Mouse (Mus musculus) testis, adult 2 months (tissue): Measurements from ENCODE around the gene Sdhc. TPM values are rescaled to one million over a fixed set of nuclear protein-coding genes. Genes with fewer than 3 reads are reported as not detected.

Experiments
- H3K27ac ChIP-seq: fragments of 200-500 bp; 2 replicates; pipeline ENCODE4 v1.5.1; 2012; ENCODE audit warnings: low read depth, low read length; ENCODE audit not compliant: control insufficient read depth, insufficient read depth
- H3K27me3 ChIP-seq: fragments of 200-500 bp; 2 replicates; pipeline ENCODE4 v1.6.1; 2012; ENCODE audit warnings: mild to moderate bottlenecking, low read length, moderate library complexity; ENCODE audit not compliant: control insufficient read depth, insufficient read depth
- H3K36me3 ChIP-seq: fragments of 200-500 bp; 2 replicates; pipeline ENCODE4 v1.6.1; 2012; ENCODE audit warnings: mild to moderate bottlenecking, low read length; ENCODE audit not compliant: control insufficient read depth, insufficient read depth
- H3K4me1 ChIP-seq: fragments of 200-500 bp; 2 replicates; pipeline ENCODE4 v1.6.1; 2012; ENCODE audit warnings: low read length; ENCODE audit not compliant: control insufficient read depth, insufficient read depth
- H3K4me3 ChIP-seq: fragments of 200-500 bp; 2 replicates; pipeline ENCODE4 v1.5.1; 2012; ENCODE audit warnings: low read depth, mild to moderate bottlenecking, low read length, moderate library complexity, mixed read lengths; ENCODE audit not compliant: control insufficient read depth
- CTCF ChIP-seq: fragments of 200-500 bp; IDR thresholded peaks from 2 replicates; pipeline ENCODE4 v1.5.1; 2012; ENCODE audit warnings: low read depth, mild to moderate bottlenecking, inconsistent platforms, low read length, moderate library complexity; ENCODE audit not compliant: control insufficient read depth, insufficient read depth, insufficient replicate concordance
- POLR2A ChIP-seq: fragments of 200-500 bp; IDR thresholded peaks from 2 replicates; pipeline ENCODE4 v1.6.1; 2012; ENCODE audit warnings: low read depth, mild to moderate bottlenecking, inconsistent platforms, low read length, moderate library complexity; ENCODE audit not compliant: control insufficient read depth
- polyA plus RNA-seq: library from polyadenylated mRNA; depleted of rRNA; stranded (reverse); fragments of >200 nt; gene quantifications from 2 replicates; pipeline ENCODE4 v1.2.3, GENCODE M21; 2012

Sdhc gene
- polyA plus RNA-seq, 1 experiment = 105 TPM

DNA sequence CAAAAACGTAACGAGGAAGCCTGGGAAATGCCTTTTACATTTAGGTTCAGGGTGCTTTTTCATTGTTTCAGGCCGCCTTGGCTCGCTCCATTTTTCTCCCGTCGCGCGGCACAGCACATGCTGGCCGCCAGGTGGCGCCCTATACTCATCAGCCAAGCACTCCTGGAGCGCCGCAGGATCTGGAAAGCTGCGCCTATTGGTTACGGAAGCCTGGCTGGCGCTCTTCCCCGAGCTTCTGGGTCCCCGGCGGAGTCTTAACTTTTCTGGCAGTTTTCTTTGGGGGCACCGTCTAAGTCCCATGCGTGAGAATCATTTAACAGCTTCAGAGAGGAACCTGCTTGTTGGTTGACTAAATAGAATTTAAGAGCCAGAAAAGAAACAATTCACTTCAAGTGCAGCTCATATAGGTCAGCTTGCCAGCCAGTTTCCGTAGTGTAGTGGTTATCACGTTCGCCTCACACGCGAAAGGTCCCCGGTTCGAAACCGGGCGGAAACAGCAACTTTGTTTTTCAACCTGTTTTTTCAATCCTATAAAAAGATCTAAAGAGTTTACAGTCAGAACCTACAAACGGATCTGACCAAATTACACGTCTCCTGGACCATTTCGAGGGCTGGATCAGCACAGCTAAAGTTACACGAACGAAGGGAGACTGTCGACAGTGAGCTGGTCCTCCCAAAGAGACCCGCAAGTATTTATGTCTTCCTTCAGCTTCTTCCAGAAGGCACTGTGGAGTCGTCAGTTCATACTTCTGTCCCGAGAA, 39.2 kb downstream of the Sdhc start:
- no peaks in the 10 kb centered on the region for H3K27me3 ChIP-seq
- H3K4me3 ChIP-seq = peak overlapping the region; percentile 79
- no peaks in the 10 kb centered on the region for H3K36me3 ChIP-seq
- TF ChIP-seq CTCF (peak; percentile 94), POLR2A (0 out of 2 replicates have a peak, but pooled peaks have one; percentile 21)
- peak overlapping the region; percentile 74 for H3K27ac ChIP-seq
- H3K4me1 ChIP-seq = peaks cover 2% of the 10 kb centered on the region

DNA sequence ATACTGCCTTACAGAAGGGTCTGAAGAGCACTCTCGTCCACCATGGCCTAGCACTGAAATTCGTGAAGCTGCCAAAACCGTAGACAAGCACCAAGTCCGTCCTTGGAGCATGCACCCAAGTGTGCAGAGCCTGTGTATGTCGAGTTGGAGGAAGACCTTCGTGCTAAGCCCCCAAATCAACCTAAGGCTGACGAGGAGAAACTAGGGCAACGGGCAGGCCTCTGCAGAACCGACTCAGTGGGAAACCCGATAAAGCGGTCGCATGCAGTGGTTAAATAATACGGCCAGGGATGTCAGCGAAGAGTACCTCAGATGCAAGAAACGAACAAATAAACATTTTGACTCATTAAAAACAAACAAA, 39.8 kb downstream of the Sdhc start:
- H3K27ac ChIP-seq = no peak overlapping the region
- H3K4me1 ChIP-seq = peaks cover 2% of the 10 kb centered on the region
- H3K36me3 ChIP-seq = no peaks in the 10 kb centered on the region
- H3K27me3 ChIP-seq = no peaks in the 10 kb centered on the region
- no peak for TF ChIP-seq CTCF
- 0 out of 2 replicates have a peak, but pooled peaks have one; percentile 10 for TF ChIP-seq POLR2A
- H3K4me3 ChIP-seq = peak overlapping the region; percentile 79

DNA sequence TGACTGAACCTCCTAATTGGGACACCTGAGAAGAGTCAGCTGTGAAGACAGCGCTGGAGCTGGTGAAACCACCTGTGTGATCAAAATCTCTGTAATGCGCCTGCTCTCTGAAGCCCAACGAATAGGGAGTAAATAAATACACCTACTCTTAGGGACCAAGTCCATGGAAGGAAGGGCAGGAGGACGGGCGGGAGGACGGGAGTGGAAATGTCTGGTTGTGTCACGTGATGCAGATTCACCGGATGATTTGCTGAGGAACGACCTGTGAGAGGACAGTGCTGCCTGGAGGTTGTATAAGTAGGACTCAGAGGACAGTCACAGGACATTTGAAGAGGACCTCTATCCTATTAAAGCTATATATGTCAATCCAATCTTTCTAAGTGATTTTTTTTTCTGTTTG, 40.8 kb downstream of the Sdhc start:
- H3K27me3 ChIP-seq = no peaks in the 10 kb centered on the region
- TF ChIP-seq POLR2A = no peak
- no peak for TF ChIP-seq CTCF
- no peak overlapping the region for H3K4me3 ChIP-seq
- peaks cover 2% of the 10 kb centered on the region for H3K4me1 ChIP-seq
- H3K27ac ChIP-seq = no peak overlapping the region
- no peaks in the 10 kb centered on the region for H3K36me3 ChIP-seq

GRCm38 (mm10) chr1:171105226-171105625, 45.2 kb downstream of the Sdhc start:
- no peak overlapping the region for H3K27ac ChIP-seq
- H3K4me1 ChIP-seq = no peaks in the 10 kb centered on the region; the same call in 1 of the 2 replicates
- H3K36me3 ChIP-seq = no peaks in the 10 kb centered on the region
- TF ChIP-seq POLR2A (no peak), CTCF (no peak)
- no peak overlapping the region for H3K4me3 ChIP-seq
- no peaks in the 10 kb centered on the region for H3K27me3 ChIP-seq

DNA sequence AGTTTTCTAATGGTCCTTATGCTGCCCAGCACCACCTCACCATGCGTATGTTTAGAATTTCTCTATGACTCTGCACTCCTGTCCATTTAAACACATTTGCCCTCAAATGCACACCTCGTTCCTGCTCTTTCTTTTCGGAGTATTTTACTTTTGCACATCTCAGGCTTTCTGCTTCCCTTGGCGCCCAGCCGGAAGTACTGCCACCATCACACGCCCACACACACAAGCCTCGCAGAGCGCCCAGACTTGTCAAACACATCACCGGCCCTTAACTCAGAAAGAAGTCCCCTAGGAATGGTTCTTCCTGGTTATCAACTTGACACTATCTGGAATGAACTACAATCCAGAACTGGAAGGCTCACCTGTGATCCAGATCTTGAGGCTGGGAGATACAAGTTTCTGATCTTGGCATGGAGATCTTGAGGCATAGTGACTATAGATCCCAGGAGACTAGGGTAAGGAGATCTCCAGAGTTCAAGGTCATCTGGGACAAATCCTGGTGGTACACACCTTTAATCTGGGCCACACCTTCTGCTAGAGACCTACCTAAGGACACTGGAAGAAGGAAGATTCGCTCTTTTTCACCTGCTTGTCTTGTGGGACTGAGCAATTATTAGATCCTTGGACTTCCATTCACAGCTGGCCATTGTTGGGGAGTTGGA, 47.1 kb downstream of the Sdhc start:
- no peak overlapping the region for H3K27ac ChIP-seq
- H3K4me1 ChIP-seq = no peaks in the 10 kb centered on the region; the same call in 1 of the 2 replicates
- no peaks in the 10 kb centered on the region for H3K27me3 ChIP-seq
- no peak for TF ChIP-seq CTCF
- TF ChIP-seq POLR2A = no peak
- no peak overlapping the region for H3K4me3 ChIP-seq
- H3K36me3 ChIP-seq = no peaks in the 10 kb centered on the region

DNA sequence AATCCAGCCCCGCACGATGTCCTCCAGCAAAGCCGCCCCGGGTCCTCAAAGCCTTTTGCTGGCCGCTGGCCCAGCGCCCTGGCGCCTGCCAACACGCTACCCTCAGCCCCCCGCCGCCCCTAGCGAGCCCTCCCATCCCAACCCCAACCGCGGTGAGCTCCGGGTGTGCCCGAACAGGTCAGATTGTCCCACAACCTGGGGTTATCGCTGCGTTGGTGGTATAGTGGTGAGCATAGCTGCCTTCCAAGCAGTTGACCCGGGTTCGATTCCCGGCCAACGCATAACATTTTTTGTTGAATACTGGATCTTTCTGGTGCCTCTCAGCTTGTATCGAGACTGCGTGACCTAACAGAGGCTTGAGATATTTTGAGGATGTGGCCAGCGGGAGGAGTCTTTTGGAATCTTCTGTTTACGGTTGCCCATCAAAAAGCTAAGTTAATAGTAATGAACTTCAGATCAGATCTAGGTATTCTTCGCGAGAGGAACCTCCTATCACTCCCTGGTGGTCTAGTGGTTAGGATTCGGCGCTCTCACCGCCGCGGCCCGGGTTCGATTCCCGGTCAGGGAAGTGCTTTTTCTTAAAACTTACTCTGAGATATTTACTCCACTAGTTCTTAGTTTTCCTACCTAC, 47.7 kb downstream of the Sdhc start:
- Histone ChIP-seq H3K4me1 (no peaks in the 10 kb centered on the region; the same call in 1 of the 2 replicates), H3K36me3 (no peaks in the 10 kb centered on the region), H3K4me3 (peak overlapping the region; percentile 72), H3K27ac (no peak overlapping the region), H3K27me3 (no peaks in the 10 kb centered on the region)
- TF ChIP-seq CTCF (no peak), POLR2A (no peak)
